Mouse (Mus musculus) ES-E14 (cell line): Measurements from ENCODE around the gene Reck.

ENCODE experiments used
- HCFC1 ChIP-seq: IDR thresholded peaks from 2 replicates; pipeline ENCODE4 v1.6.1; 2012; ENCODE audit warnings: low read length, inconsistent platforms, borderline replicate concordance; ENCODE audit not compliant: insufficient read depth
- MAFK ChIP-seq: IDR thresholded peaks from 2 replicates; pipeline ENCODE4 v1.6.1; 2014; ENCODE audit warnings: mild to moderate bottlenecking, low read depth, low read length, inconsistent platforms; ENCODE audit not compliant: insufficient read depth
- ZC3H11A ChIP-seq: IDR thresholded peaks from 2 replicates; pipeline ENCODE4 v1.6.1; 2012; ENCODE audit warnings: low read depth, mild to moderate bottlenecking, inconsistent platforms, low read length, borderline replicate concordance

DNA sequence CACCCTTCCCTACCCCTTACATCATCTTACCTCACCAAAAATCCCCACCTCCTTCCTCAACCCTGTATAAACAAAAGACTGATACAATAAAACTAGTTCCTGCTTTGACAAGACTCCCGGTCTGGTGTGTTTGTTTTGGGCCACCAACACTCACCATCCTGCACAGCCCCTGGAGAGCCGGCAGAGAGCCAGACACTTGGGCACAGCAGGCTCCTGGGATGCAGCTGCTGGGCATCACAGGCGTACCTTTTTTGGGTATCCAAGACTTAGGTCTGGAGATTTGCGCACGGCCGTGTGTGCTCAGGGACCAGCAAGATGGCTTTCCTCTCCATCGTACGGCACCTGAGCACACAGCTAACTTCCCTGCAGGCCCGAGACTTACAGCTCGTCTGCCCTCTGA is 15.4 kb upstream of the Reck start:
- TF ChIP-seq ZC3H11A (no peak), HCFC1 (no peak), MAFK (no peak)
